Mouse (Mus musculus) cerebellum, postnatal 10 days (tissue): ENCODE measurements around the gene Tent4a.

Source experiments
- DNase-seq, 2 experiments: peaks; one replicate each; pipeline ENCODE4 v3.0.0; 2021; ENCODE audit warnings: mixed read lengths in 2 of 2

The Tent4a gene

DNA sequence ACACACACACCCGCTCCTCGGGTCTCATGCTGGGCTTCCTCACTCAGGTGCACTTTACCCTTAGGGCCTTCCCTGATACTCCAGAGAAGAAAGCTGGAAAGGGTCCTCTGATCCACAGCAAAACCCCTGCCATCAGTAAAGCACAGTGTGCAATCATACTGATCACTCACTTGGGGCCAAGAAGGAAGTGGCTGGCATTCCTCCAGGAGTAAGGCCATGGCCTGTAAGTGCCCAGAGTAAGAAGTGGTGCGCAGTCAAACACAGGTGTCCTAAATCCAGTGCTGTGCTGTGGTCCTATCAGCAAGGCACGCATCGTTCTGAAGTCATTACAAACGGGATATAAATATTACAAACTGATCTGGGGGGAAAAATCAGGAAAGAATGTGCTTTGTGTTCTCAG is 17.0 kb downstream of the Tent4a start:
- DNase-seq, result peak in 1 of 2 experiments; percentile 38

DNA sequence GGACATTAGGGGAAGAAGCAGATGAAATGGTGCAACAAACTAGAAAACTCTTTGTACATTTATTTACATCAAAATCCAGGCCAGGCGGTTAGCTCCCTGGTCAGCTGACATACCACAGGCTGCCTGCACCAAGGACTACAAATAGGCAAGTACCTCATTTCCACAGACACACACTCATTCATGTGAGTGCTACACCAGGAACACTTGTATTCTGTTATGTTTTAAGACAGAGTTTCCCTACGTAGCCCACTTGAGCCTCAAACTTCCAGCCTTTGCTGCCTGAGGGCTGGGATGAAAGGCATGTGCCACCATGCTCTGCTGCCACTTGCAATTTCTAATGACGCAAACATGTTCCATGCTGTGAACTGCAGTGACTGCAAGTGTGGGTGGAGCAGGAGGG is 19.3 kb downstream of the Tent4a start:
- DNase-seq, result no peak

DNA sequence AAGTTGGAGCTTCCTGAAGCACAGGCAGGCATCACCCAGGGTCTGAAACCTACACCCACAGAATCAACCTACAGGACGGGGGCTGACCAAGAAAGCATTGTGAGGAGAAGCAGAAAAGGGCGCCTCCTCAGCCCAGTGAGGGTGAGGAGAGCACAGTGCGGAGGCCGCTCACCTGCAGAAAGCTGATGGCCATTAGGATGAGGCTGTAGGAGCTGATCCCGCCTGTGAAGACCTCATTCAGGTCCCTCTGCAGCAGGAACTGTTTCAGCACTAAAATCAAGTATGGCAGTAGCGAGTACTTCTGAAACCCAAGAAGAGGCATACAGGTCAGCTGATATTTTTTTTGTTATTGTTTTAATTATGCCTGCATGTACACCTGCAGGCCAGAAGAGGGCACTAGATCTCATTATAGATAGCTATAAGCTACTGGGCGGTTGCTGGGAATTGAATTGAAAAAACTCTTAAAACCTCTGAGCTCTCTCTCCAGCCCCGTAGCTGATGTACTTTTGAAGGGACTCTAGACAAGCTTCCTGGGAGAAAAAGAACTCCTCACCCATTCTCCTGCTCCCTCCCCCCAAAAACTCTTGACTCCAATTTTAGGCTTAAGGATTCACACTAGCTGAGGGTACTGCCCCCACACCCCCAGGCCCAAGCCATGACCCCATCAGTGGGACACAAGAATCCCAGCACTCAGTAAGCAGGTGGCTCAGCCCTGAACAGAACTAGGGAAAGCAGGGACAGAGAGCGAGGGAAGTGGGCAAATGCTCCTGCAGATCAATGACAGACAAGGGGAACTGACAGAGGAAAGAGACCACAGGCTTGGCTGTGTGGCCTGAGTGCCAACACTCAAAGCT is 24.8 kb downstream of the Tent4a start:
- DNase-seq, result peak; percentile 37 to 66

DNA sequence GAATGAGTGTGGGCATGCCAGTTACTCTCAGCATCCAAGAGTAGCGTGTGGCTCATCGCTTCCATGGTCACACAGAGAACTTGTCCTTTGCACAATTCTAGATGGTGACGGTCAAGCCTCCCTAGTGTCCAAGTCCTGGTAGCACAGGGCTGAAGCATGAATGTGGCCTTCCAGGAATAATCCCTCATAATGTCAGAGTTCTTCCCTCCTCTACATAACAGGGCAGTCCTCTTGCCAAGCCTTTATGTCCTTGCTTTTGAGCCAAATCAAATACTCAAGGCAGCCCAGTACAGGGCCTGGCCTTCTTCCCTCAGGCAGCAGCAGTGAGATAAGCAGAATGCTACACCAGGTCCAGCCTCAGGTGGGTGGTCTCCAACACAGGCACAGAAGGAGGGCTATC is 26.8 kb downstream of the Tent4a start:
- DNase-seq, result no peak

DNA sequence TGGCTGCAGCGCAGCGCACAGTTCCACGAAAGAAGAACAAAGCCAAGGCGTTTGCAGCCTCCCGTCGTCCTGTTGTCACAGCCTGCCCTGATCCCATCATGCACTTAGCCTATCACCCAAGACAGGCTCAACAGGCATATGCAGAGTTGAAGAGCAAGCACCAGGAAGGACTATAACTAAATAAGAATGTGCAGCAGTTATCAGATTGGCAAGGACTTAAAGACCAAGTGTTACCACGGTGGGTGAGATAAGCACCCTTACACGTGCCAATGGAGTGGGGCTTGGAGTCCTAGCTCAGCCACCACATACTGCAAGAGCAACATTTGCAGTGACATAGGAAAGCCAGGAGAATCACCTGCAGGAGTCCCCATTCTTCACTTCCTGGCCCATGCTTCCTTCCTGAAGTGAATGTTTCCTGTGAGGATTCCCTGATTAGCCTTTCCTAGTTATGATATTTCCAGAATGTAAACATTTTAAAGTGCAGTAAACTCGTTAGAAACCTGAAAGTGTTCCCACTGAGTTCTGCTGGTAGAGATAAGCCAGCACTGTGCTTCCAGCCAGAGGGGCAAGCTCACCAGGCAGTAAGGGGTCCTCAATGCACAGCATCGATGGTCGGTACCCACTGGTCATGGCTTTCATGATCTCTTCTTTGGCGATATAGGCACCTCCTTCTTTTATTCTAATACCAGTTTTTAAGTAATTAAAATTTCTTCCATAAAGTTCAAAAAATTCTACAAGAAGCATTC is 27.9 kb downstream of the Tent4a start:
- DNase-seq, result no peak

DNA sequence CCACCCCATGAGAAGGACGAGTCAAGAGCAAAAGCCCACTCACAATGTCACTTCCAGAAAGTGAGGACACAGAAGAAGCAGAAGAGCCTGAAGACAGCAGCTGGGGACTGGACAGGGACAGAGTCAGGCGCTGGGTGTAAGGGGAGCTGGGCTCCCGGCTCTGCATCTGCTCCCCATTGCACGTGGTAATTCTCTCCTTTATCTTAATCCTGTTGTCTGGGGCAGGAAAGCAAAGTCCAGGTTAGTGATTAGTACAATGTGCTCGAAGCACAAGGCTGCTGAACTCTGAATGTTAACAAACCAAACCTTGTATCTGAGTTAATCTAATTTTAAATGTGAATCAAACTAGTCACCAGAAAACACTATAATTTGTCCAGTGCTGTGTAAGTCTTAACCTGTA is 31.6 kb downstream of the Tent4a start:
- no peak for DNase-seq

DNA sequence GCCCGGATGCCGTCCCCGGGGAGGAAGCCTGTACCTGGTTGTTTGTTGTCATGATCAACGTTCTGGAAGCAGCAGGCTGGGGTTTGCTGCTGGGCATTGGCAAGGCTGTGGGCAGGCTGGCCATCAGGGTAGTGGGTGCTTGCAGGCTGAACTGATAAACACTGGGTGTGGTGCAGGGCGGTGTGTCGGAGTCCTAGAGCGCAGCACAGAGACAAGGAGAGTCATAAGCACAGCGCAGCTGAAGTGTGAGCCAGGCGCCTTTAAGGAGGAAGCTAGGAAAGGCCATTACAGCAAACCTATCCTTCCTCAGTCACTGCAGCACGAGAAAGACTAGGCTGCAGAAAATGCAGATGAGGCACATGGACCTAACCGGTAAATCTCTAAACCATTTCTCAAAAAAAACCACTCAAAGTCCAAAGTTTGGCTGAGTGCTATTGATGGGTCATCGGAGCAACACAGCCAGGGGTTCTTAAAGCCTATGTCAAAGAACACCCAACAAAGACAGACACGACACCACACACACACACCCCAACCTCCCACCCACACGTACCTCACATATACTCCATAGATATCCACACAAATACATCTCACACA is 32.2 kb downstream of the Tent4a start:
- DNase-seq, result no peak

DNA sequence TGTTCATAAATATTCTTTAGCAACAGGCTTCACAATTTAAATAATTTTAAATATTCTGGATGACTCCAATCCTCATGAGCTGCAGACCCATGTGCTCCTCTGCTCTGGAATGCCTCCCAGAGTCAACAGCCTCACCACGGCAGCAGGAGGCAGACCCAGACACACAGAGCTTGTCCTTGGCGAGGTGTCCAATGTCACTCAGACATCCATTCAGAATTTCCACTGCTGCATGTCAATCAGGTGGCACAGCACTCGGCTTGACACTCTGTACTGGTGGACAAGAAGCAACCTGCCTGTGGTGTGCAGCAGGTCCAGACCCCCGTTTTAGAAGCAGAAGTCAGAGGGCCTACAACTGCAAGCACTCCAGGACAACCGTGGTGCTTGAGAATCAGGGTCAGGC is 36.1 kb downstream of the Tent4a start:
- no peak for DNase-seq

DNA sequence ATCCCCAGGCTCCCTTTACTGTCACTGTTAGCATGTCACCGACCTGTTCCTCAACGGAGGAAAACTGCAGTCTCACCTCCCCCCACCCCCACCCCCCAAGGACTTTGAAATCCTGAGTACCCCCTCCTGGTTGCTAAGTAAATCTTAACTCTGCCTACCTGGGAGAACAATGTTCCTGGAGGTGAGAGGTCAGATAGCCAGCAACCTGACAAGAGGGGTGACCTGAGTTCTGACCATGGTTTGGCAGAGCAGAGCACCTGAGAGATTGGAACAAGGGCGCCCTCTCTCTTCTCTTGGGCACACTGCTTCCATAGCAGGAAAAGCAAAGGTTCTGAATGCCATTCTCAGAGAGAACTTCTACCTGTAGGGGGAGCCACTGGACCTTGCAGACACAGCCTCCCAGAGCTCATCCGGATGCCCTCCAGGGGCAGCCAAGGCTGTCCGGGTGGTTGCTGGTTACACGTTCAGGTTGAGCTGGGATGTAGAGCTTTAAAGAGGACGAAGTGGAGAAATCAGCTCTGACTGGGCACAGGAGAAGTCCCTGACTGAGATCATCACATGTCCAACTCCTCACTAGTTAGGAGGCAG is 41.4 kb downstream of the Tent4a start:
- DNase-seq, result peak; percentile 62 to 82

DNA sequence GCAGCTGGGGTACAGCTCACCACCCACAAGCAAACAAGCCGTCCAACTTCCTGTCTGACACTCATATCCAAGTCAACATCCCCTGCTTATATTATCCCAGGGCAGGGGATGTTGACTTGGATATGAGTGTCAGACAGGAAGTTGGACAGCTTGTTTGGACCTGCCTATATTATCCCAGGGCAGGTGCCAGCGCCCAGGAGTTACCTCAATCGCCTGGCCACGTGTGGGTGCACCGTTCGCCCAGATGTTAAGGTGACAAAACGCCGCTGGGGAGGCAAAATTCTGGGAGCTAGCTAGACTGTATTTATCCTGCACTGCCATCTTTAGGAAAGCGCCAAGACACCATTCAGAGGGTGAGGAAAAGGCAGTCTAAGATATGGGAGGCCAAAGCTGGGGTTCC is 44.6 kb downstream of the Tent4a start:
- DNase-seq, result no peak

DNA sequence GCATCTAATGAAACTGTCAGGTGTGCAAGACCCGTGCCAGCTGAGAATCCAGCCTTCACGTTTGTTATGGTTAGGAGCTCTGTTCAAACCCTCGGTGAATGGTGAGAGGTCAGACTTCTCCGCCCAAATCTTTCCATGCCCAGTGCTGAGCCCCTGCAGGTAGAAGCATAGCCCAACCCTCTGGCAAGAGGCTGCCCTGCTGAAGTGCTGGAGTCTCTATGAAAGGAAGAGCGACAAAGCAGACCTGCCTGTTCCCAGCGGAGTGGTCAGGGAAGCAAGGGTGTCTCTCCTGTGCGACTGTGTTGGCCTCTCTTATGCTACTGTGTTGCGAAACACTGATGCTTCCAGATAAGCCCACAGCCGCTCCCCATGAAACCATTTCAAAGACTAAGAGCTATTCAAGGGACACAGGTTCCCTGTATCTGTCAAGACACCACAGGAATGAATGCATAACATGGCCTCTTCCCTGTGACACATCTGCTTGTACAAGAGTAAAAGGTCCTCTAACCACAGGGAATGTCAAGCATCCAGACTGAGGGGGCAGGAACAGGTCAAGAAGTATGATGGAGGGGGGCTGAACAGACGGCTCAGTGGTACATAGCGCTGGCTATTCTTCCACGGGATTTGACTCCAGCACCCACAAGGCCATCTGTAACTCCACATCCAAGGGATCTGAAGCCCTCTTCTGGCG is 45.7 kb downstream of the Tent4a start:
- DNase-seq, result no peak

DNA sequence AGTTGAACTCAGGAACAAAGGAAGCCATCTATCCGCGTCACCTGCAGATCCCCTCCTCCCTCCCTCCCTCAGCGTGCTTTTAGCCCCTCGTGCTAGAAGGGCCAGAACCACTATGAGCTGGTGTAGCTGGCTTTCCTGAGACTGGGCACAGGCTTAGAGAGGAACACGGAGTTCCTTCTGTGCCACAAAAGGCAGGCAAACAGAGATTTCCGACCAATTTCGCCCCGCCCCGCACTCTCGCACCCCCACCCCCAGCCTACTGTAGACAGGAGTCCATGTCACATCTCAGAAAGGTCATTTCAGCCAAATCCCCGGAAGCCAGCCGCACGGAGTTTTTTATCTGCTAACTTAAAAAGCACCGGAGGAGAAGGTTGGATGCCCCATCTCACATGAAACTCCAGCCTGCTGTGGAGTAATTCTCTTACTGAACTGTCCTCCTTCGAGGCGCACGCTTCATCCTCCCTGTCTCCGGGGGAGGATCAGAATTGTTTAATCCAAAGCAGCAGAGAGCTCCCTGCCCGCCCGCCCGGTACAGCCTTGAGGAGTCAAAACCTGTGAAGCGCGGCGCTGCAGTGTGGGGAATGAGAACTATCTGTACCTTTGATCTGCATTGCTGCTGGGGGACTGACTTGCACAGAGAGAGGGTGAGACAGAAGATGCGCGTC is 46.7 kb downstream of the Tent4a start:
- peak in 1 of 2 experiments; percentile 23 for DNase-seq

DNA sequence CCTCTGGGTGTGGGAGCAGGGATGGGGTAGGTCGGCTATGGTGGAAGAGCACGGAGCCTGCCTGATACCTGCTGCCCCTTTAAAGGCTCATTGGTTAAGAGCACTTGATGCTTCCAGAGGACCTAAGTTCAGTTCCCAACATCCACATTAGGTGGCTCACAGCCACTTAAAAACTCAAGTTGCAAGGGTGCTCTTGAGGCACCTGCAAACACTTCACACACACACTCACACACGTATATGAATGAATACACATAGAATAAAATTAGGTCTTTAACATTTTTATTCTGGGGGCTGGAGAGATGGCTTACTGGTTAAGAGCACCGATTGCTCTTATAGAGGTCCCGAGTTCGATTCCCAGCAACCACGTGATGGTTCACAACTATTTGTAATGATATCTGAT is 47.3 kb downstream of the Tent4a start:
- no peak for DNase-seq

DNA sequence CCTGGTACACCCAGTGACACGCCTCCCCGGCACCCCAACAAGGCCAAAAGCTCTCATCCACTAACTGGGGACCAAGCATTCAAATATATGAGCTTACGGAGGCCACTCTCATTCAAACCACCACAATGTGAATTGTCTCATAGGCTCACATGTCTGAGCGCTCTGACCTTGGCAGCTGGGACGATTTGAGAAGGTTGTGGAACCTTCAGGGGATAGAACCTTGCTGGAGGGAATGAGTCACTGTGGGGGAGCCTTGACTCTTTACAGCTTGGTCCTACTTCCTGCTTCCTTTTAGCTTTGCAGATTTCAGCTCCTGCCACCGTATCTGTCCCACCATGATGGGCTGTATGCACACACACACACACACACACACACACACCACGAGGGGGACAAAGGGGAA is 48.6 kb downstream of the Tent4a start:
- DNase-seq, result no peak

DNA sequence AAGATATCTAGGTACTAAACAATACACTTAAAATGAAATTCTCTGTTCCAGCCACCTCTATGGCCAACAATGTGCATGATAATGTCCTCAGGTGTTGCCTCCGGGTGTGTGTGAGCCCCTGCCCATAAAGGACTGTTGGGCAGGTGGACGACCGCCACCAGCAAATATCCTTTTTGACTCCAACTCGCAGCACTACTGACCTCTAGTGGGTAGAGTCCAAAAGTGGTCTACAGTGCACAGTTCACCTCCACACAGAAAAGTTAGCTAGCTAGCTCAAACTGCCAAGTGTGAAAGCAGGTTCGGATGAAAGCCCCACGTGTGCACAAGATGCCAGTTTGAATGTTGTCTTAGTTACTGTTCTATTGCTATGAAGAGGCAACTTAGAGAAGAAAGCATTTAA is 49.1 kb downstream of the Tent4a start:
- DNase-seq, result peak; percentile 67 to 73

DNA sequence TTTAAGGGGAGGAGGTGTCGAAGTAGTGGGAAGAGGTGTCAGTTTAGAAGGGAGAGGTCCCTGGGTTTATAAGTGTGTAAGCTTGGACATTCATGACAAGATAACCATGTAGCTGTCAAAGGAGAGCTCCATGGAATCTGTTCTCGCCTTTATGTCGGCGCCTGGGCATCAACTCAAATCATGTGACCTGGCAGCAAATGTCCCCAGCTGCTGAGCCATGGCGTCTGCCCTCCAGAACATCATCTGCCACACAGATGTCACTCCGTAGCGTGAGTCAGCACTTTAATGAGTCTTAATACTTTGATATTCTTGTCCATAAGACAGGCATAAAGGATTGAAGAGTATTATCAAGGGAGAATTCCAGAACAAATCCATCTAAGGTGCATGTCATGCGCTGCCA is 51.7 kb downstream of the Tent4a start:
- DNase-seq, result peak; percentile 74

DNA sequence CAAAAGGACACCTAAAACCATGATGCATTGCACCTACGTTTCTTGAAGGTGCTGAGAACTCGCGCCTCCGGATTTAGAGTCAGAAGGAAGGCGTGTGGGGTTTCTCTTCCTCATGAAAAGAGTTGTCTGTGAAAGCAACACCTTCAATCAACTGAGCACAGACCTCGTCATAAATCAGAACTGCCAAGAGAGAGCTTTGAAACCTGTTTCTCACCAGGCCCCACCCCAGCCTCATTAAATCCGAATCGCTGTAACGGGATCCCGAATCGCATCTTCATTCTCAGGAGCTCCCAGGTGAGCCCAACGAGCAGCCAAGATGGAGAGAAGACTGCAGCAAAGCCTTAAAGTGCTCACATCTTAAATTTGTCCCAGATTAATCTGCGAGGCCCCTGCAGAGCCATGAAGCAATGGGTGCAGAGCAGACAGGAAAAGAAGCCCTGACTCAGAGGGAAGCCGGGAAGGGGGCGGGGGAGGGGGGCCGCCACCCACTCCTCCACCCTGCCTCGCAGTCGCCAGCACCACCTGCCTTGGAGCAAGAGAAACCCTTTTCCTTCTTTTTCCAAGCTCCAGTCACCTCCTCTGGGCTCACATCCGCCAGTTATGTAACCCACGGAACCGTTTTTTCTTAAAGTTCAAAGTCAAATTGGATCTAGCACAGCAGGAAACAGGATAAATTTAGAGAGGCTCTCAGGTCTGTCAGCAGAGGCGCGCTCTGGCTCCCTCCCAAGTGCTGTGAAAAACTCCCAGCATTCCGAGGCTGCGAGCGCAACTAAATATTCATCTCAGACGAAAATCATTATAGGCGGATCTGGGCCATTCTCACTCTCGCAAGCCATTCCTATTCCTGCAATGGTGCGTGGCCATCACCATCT is 52.5 kb downstream of the Tent4a start:
- peak; percentile 78 to 79 for DNase-seq

DNA sequence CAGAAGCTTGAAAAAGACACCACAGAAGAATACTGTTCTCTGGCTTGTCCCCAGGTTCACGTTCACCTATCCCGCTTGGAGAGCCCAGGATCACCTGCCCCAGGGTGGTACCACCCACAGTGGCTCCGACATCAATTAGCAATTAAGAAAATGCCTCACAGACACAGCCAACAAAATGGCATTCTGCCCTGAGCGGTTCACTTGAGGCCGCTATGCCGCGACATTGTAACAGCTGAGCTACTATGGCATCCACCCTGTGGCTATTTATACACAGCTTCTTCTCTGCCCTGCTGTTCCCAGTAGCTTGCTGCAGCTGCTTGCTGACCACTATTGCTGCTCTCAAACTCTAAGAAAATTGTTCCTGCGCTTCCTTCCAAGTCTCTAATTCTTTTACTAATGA is 53.4 kb downstream of the Tent4a start:
- peak; percentile 61 to 63 for DNase-seq

DNA sequence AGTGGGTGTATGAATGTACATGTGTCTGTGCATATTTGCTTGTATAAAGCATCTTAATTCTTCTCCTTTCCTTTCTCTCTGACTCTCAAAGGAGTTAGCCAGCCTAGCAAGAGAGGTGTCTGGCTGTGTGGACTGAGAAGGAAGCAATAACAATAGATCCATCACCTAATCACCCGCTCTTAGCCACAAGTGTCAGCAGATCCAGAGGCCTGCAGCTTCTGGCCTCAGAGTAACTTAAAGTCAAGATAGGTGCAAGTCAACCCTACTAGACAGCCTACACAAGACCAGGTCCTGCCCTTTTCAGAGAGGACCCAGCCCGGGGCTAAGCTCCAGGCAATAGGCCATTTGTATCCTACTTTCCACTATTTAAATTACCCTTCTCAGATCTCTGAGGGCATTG is 54.5 kb downstream of the Tent4a start:
- DNase-seq, result no peak

DNA sequence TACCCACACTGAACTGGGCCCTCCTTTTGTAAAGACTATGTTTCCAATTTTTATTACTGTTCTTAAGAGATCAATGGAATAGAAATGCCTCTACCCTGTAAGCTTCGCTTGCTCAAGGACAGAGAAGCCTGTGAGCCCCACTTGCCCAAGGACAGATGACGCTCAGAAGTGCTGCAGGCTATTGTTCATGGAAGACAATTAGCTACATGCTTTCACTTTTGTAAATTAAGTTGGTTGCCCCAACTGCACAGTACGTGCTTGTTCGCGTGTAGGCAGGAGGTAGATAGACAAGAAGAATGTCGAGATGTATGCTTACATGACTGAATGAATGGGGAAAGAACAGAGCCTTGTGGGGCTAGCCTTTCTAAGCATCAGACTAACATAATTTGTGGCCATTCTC is 55.7 kb downstream of the Tent4a start:
- DNase-seq, result no peak
